Mouse (Mus musculus) retina, embryonic 14.5 days (tissue): ENCODE results near the gene Gns.

Experiments
- DNase-seq: peaks from one replicate; pipeline ENCODE4 v3.0.0-alpha.2; 2015; ENCODE audit warnings: low spot score

Gns gene

DNA sequence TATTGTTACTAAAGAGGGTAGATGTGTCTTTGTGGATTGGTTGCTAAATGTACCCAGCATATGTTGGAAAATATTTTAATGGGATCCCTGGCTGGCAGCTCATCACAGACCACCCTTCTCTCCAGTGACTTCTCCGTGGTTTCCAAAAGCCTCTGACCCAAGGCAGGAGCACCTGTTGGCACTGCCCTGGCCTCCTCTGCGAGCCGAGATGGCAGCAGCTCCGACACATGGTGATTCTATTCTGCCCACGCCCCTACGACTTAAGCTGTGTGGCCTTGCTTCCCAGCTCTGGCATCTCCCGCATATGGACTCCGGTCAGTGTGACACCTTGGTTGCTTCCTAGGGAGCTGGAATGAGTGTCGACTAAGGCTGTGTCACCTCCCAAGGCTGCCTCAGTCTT, 38.2 kb downstream of the Gns start:
- no peak for DNase-seq

DNA sequence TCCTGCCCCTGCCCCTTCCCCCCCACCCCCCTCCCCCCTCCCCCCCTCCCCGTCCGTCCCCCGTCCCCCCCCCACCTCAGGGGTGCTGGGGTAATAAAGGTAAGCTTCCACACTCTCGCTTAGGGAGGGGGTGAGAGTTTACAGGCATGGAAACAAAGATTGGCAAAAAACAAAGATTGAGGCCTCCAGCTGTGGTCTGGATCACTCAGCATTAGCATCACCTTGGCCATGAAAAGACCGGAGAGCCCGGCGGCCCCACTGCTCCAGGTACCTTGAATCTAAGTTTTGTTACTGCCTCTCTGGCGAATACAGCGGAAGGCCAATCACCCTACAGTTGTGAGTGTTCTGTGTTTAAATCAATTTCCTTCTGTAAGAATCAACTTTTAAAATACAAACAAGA, 39.1 kb downstream of the Gns start:
- DNase-seq = no peak

GRCm38 (mm10) chr10:121409717-121410116, 44.8 kb downstream of the Gns start:
- DNase-seq = peak; percentile 78

DNA sequence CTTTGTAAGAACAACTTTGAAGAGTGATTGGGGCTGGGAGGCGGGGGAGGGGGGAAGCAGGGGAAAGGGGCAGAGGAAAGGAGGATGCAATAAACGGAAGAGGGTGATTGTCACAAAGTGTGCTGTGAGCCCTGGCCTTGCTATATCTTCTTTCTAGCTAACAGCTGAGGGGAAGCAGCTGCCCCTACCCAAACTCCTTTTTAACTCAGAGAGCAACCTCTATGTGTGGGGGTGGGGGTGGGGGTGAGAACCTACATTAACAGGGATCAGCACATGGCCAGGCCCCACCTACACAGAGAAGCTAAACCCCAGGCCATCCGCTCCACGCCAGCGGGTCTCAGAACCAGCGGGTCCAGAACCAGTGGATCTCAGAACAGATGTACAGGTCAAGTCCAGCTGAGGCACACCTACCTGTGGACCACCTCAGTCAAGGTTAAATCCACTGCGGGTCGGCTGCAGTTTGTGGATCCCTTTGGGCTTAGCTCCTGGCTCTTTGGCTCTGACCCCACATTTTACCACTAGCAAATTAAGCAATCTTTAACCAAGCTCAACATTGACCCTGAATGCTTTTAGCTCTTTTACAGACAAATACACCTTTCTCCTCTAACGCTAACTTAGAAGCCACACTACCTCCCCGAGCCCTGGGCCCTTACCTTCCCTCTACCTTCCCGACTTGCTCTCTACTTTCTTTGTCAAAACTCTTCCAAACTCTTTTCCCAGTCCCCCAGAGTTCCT, 47.0 kb downstream of the Gns start:
- DNase-seq = no peak

DNA sequence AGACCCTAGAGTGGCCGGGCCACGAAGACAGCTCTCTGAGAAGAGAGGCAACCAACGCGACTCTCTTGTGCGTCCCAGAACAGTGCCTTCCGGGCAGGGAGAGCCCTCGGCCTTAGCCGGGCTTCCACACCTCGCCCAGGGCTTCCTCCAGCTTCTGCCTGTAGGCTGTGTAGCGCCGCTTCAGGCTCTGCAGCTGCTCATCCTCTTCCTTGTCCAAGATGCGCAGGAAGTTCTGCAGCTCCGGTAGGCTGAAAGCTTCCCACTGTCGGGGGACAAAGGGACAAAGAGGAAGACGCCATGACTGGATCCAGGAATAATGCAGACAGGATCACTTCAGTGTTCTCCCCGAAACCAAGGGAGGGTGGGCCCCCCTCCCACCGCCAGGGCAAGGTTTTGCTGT, 47.9 kb downstream of the Gns start:
- no peak for DNase-seq

- no peak for DNase-seq
Measured at GRCm38 (mm10) chr10:121414127-121414526, 49.2 kb downstream of the Gns start.

GRCm38 (mm10) chr10:121418835-121419234, 53.9 kb downstream of the Gns start:
- no peak for DNase-seq

DNA sequence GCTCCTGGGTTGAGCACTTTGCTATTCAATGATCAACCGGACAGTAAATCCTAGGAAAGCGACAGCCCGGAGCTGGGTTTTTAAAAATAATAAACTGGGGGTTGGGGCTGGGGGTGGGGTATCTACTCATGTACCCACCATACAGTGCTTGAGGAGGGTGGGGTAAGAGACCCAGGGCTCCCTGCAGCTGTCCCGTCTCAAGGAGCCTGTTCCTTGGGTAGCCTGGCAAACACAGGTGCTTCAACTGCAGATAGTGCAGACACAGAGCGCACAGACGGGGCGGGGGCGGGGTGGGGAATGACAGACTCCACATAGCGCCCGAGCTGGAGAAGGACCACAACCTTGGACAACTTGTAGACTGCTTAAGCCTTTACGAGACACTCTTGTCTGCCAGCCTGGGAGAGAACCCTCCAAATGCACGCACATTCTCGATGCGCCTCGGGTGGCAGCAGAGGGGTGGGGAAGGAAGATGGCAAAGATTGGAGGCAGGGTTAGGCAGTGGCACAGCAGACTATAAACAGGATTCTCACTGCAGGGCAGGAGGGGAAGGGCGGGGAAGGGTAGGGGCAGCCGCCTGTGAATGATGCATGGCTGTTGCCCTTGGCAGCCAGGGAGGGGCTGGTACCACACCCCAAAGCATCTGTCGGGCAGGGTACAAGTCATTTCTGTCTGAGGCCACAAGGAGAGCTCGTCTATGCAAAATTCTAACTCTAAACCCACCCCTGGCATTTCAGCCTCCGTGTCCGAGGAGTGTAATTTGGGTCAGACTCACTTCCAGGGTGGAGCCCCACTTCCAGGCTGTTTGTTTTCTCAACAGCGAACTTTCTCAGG, 55.0 kb downstream of the Gns start:
- DNase-seq = peak; percentile 45

GRCm38 (mm10) chr10:121421023-121421422, 56.1 kb downstream of the Gns start:
- no peak for DNase-seq

- no peak for DNase-seq
Measured at GRCm38 (mm10) chr10:121421657-121422290, 56.9 kb downstream of the Gns start.

DNA sequence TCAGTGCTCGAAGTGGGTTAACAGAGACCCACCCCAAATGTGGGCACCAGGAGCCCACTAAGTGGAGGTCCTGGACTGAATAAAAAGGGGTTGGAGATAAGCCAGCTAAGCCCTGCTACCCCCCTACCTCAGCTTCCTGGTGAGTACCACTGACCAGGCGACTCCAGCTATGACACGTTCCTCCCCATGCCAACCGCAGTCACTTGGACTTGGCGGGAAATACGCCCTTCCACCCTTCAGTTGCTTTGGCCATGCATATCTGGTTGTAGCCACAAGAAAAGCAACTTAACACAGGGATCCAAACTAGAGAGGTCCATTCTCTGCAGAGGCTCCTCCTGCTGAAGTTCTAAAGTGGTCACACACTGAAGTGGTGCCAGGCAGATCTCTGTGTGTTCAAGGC, 57.4 kb downstream of the Gns start:
- no peak for DNase-seq

- peak; percentile 81 for DNase-seq
Measured at GRCm38 (mm10) chr10:121423541-121424349, 58.9 kb downstream of the Gns start.

GRCm38 (mm10) chr10:121424455-121424854, 59.6 kb downstream of the Gns start:
- DNase-seq = no peak

DNA sequence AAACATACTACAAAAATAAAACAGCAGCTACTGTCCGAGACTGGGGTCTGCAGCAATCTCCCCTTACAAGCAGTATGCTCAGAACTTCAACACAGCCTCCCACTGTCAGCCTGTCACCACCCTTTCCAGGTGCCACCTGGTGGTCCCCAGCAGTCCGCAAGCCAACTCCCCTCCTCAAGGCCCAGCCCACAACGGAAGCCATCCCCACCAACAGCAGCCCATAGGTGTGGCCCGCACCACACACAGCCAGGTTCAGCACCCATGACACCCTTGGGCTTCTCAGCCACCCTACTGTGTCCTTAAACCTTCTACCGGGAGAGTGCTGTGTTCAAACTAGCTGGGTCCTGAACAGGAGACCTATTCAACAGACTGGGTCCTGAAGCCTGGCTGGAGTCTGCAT, 60.2 kb downstream of the Gns start:
- no peak for DNase-seq

DNA sequence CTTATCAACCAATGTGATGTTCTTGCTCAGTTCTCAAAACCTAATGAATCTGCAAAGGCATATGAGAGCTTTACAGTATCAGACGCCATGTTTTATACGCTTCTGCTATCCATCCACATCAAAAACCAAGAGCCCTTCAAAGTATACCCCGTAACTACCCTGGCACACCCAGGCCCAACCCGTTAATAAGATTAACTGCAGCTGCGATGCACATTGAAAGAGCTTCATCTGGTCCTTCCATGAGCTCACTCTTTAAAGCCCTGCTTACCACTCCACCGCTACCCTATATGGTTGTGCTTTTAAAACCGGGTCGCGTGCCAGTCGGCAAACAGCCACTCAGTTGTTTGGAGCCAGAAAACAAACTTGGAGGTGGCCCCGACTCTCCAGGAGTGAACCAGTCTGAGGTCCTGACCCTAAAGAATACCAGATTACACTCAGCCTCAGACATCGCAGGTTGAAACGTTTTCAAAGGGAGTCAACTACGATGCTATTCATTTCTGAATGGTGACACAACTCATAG, 60.7 kb downstream of the Gns start:
- no peak for DNase-seq

DNA sequence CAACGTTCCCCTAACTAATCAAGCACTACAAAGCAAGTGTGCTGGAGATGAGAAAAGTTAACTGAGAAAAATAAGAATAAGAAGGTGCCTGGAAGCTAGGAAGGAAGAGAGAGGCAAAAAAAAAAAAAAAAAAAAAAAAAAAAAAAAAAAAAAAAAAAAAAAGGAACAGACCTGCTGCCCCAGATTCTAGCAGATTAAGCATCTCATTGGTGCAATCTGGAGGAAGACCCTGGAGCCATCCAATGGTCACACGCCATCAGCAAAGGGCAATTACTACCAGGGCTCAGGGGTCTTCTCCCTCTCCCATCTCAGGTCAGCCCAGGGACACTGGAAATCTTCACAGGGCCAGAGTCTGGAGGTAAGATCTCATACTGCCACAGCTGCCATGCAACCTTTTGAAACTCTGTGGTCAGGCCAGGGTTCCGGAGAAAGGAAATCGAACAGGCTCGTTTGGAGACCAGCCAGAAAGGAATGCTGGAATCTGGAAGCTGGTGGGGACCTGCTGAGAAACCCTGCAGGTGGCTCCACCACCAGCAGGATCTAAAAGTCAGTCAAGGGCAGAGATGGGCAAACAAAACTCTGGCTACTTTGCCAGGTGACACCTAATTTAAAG, 61.7 kb downstream of the Gns start:
- DNase-seq = no peak

GRCm38 (mm10) chr10:121427136-121427535, 62.2 kb downstream of the Gns start:
- DNase-seq = no peak

- DNase-seq = no peak
Measured at GRCm38 (mm10) chr10:121428011-121428711, 63.3 kb downstream of the Gns start.

- DNase-seq = no peak
Measured at GRCm38 (mm10) chr10:121429089-121429488, 64.2 kb downstream of the Gns start.

- DNase-seq = no peak
Measured at GRCm38 (mm10) chr10:121429581-121429980, 64.7 kb downstream of the Gns start.
